Mouse (Mus musculus) MEL (cell line): ENCODE data around the gene Tmc8. TPM values are rescaled to one million over a fixed set of nuclear protein-coding genes. Genes with fewer than 3 reads are reported as not detected.

Source experiments
- DNase-seq: peaks from one replicate; pipeline ENCODE4 v3.0.0; 2011; ENCODE audit warnings: low read depth, low spot score
- H3K27ac ChIP-seq: 2 replicates; pipeline ENCODE4 v1.5.1; 2012; ENCODE audit warnings: low read depth, mild to moderate bottlenecking, control low read depth, low read length, moderate library complexity; ENCODE audit not compliant: control insufficient read depth
- H3K27me3 ChIP-seq, 2 experiments: fragments of 150-350 bp in 1 of 2; sonication (generic) in 1 of 2; 2 replicates each; pipeline ENCODE4 v1.6.1; 2012; ENCODE audit warnings: low read length in 2 of 2, mild to moderate bottlenecking in 2 of 2, improper control_type of control experiment in 1 of 2, moderate library complexity in 1 of 2; ENCODE audit not compliant: insufficient read depth in 2 of 2, control insufficient read depth in 1 of 2
- H3K36me3 ChIP-seq, 2 experiments: 2 replicates each; pipeline ENCODE4 v1.6.1; 2012 to 2014; ENCODE audit warnings: low read length in 2 of 2, improper control_type of control experiment in 1 of 2, inconsistent platforms in 1 of 2, mild to moderate bottlenecking in 1 of 2; ENCODE audit not compliant: insufficient read depth in 2 of 2, control insufficient read depth in 1 of 2
- H3K4me1 ChIP-seq, 2 experiments: fragments of 150-350 bp in 1 of 2; sonication (generic) in 1 of 2; 2 replicates each; pipeline ENCODE4 v1.6.1; 2012; ENCODE audit warnings: low read length in 2 of 2, improper control_type of control experiment in 1 of 2, mild to moderate bottlenecking in 1 of 2; ENCODE audit not compliant: insufficient read depth in 2 of 2, control insufficient read depth in 1 of 2
- H3K4me3 ChIP-seq, 2 experiments: fragments of 150-350 bp in 1 of 2; sonication (generic) in 1 of 2; 2 replicates each; pipeline ENCODE4 v1.5.1; 2012; ENCODE audit warnings: low read depth in 2 of 2, low read length in 2 of 2, mild to moderate bottlenecking in 2 of 2, moderate library complexity in 2 of 2, control low read depth in 1 of 2, improper control_type of control experiment in 1 of 2; ENCODE audit not compliant: control insufficient read depth in 1 of 2, insufficient read depth in 1 of 2
- H3K79me2 ChIP-seq: 2 replicates; pipeline ENCODE4 v1.6.1; 2012; ENCODE audit warnings: mild to moderate bottlenecking, low read length, moderate library complexity; ENCODE audit not compliant: control insufficient read depth, poor library complexity, insufficient read depth
- H3K9ac ChIP-seq: 2 replicates; pipeline ENCODE4 v1.6.1; 2012; ENCODE audit warnings: low read depth, mild to moderate bottlenecking, control low read depth, low read length, moderate library complexity; ENCODE audit not compliant: control insufficient read depth, poor library complexity, severe bottlenecking
- H3K9me3 ChIP-seq: fragments of 150-350 bp; sonication (generic); replicated peaks from 2 replicates; pipeline ENCODE4 v1.6.1; 2012; ENCODE audit warnings: mild to moderate bottlenecking, low read length, improper control_type of control experiment, moderate library complexity; ENCODE audit not compliant: insufficient read depth
- CHD2 ChIP-seq: IDR thresholded peaks from 2 replicates; pipeline ENCODE4 v1.6.1; 2011; ENCODE audit warnings: low read length, improper control_type of control experiment
- ETS1 ChIP-seq: IDR thresholded peaks from 2 replicates; pipeline ENCODE4 v1.6.1; 2012; ENCODE audit warnings: low read depth, mild to moderate bottlenecking, inconsistent platforms, low read length, improper control_type of control experiment, moderate library complexity
- HCFC1 ChIP-seq: IDR thresholded peaks from 2 replicates; pipeline ENCODE4 v1.6.1; 2012; ENCODE audit warnings: low read depth, mild to moderate bottlenecking, inconsistent platforms, low read length, improper control_type of control experiment, moderate library complexity
- JUND ChIP-seq: IDR thresholded peaks from 2 replicates; pipeline ENCODE4 v1.6.1; 2011; ENCODE audit warnings: low read depth, mild to moderate bottlenecking, improper control_type of control experiment, low read length
- KAT2A ChIP-seq: conservative IDR thresholded peaks from 2 replicates; pipeline ENCODE4 v1.6.1; 2012; ENCODE audit warnings: low read depth, low read length, improper control_type of control experiment, inconsistent platforms
- MEF2A ChIP-seq: IDR thresholded peaks from 2 replicates; pipeline ENCODE4 v1.6.1; 2014; ENCODE audit warnings: low read depth, mild to moderate bottlenecking, inconsistent platforms, low read length, improper control_type of control experiment; ENCODE audit not compliant: poor library complexity, insufficient replicate concordance, severe bottlenecking; ENCODE audit errors: extremely low read depth
- MXI1 ChIP-seq: IDR thresholded peaks from 2 replicates; pipeline ENCODE4 v1.6.1; 2011; ENCODE audit warnings: mild to moderate bottlenecking, low read depth, low read length, improper control_type of control experiment
- MYC ChIP-seq: IDR thresholded peaks from 2 replicates; pipeline ENCODE4 v1.6.1; 2011; ENCODE audit warnings: low read depth, mild to moderate bottlenecking, low read length, improper control_type of control experiment, moderate library complexity
- POLR2AphosphoS2 ChIP-seq: IDR thresholded peaks from 2 replicates; pipeline ENCODE4 v1.6.1; 2011; ENCODE audit warnings: low read length, improper control_type of control experiment
- RAD21 ChIP-seq: IDR thresholded peaks from 2 replicates; pipeline ENCODE4 v1.6.1; 2011; ENCODE audit warnings: mild to moderate bottlenecking, low read depth, low read length, improper control_type of control experiment
- TCF12 ChIP-seq: IDR thresholded peaks from 2 replicates; pipeline ENCODE4 v1.6.1; 2014; ENCODE audit warnings: low read depth, mild to moderate bottlenecking, inconsistent platforms, low read length, improper control_type of control experiment, moderate library complexity
- USF1 ChIP-seq: IDR thresholded peaks from 2 replicates; pipeline ENCODE4 v1.6.1; 2014; ENCODE audit warnings: low read depth, mild to moderate bottlenecking, inconsistent platforms, low read length, improper control_type of control experiment, moderate library complexity
- USF2 ChIP-seq, 2 experiments: IDR thresholded peaks; 2 replicates each; pipeline ENCODE4 v1.6.1; 2011 to 2012; ENCODE audit warnings: improper control_type of control experiment in 2 of 2, low read length in 2 of 2, borderline replicate concordance in 1 of 2, inconsistent platforms in 1 of 2, low read depth in 1 of 2, mild to moderate bottlenecking in 1 of 2; ENCODE audit not compliant: insufficient read depth in 1 of 2
- ZKSCAN1 ChIP-seq: IDR thresholded peaks from 2 replicates; pipeline ENCODE4 v1.6.1; 2012; ENCODE audit warnings: low read depth, mild to moderate bottlenecking, inconsistent platforms, low read length, improper control_type of control experiment, moderate library complexity
- polyA plus RNA-seq, 2 experiments: library from polyadenylated mRNA; stranded (reverse) in 1 of 2; unstranded in 1 of 2; fragments of >175 nt in 1 of 2; fragments of >200 nt in 1 of 2; gene quantifications; 2 replicates each; pipeline versions ENCODE4 v1.2.1 to v1.2.4; 2012; ENCODE audit warnings: low replicate concordance in 2 of 2, low read depth in 1 of 2; ENCODE audit not compliant: insufficient read length in 2 of 2, insufficient read depth in 1 of 2, missing spikeins in 1 of 2
- total RNA-seq: library from RNA; depleted of rRNA; stranded (reverse); fragments of 300-350 nt; gene quantifications from 2 replicates; pipeline ENCODE4 v1.2.3, GENCODE M21; 2012

Gene Tmc8
- total and polyA plus RNA-seq, 3 experiments = 15.4 to 23.5 TPM; not detected in 1

- peaks cover 3 to 13% of the 10 kb centered on the region in 2 experiments; a peak in 2 of 4 replicates for H3K4me1 ChIP-seq
- no peaks in the 10 kb centered on the region; a peak in 2 of 4 replicates for H3K36me3 ChIP-seq
- H3K9me3 ChIP-seq = no peaks in the 10 kb centered on the region
- H3K9ac ChIP-seq = no peak overlapping the region
- peaks cover 32% of the 10 kb centered on the region for H3K79me2 ChIP-seq
- TF ChIP-seq TCF12 (no peak), ZKSCAN1 (no peak), MXI1 (no peak), ETS1 (no peak), USF1 (no peak), KAT2A (no peak), MYC (no peak), HCFC1 (no peak), CHD2 (no peak), RAD21 (no peak), USF2 (IDR thresholded peaks at IDR 0.05; ENCODE audit: borderline replicate concordance in 1 of 2, insufficient read depth in 1 of 2, low read depth in 1 of 2, low read length in 2 of 2) (no peak), POLR2AphosphoS2 (no peak), MEF2A (no peak)
- no peaks in the 10 kb centered on the region for H3K27me3 ChIP-seq
- no peak for DNase-seq
- H3K27ac ChIP-seq = no peak overlapping the region
- H3K4me3 ChIP-seq = no peak overlapping the region
Measured at GRCm38 (mm10) chr11:117778031-117778430, 3.8 kb upstream of the Tmc8 start.

- Histone ChIP-seq H3K4me3 (peak overlapping the region; percentile 67 to 74), H3K4me1 (peaks cover 3 to 13% of the 10 kb centered on the region in 2 experiments; a peak in 2 of 4 replicates), H3K9ac (peak overlapping the region; percentile 77), H3K27me3 (no peaks in the 10 kb centered on the region), H3K36me3 (no peaks in the 10 kb centered on the region; a peak in 2 of 4 replicates), H3K27ac (peak overlapping the region; percentile 96), H3K79me2 (peaks cover 34% of the 10 kb centered on the region), H3K9me3 (no peaks in the 10 kb centered on the region)
- no peak for TF ChIP-seq JUND
- 0 out of 2 replicates have a peak, but pooled peaks have one; percentile 8 for TF ChIP-seq MXI1
- DNase-seq = peak; percentile 76
Measured at GRCm38 (mm10) chr11:117778851-117779433, 2.9 kb upstream of the Tmc8 start.
